Mouse (Mus musculus): ENCODE measurements around the gene N4bp1.

Gene N4bp1

GRCm38 (mm10) chr8:86884489-86885463, at the start of gene N4bp1:
Gene N4bp1 (minus strand): TSS chr8:86885258.
- DNase-seq (ENCODE audit: low read depth, low spot score), result peak; percentile 96

GRCm38 (mm10) chr8:86934841-86935240, 49.8 kb upstream of the N4bp1 start:
- no peak for DNase-seq (ENCODE audit: low read depth, low spot score)

GRCm38 (mm10) chr8:86934393-86934792, 49.3 kb upstream of the N4bp1 start:
- no peak for DNase-seq (ENCODE audit: low read depth, low spot score)

- DNase-seq (ENCODE audit: low read depth, low spot score), result peak; percentile 82
These were observed 48.8 kb upstream of the N4bp1 start for GRCm38 (mm10) chr8:86933898-86934297.

- DNase-seq (ENCODE audit: low read depth, low spot score), result no peak
These were observed 41.2 kb upstream of the N4bp1 start for GRCm38 (mm10) chr8:86926237-86926636.

- peak; percentile 98 for DNase-seq (ENCODE audit: low read depth, low spot score)
These were observed 38.3 kb upstream of the N4bp1 start for GRCm38 (mm10) chr8:86923219-86923835.

- DNase-seq (ENCODE audit: low read depth, low spot score), result peak; percentile 66
These were observed 37.6 kb upstream of the N4bp1 start for GRCm38 (mm10) chr8:86922673-86923072.

- peak; percentile 91 for DNase-seq (ENCODE audit: low read depth, low spot score)
These were observed 37.1 kb upstream of the N4bp1 start for GRCm38 (mm10) chr8:86922141-86922540.

- DNase-seq (ENCODE audit: low read depth, low spot score), result no peak
These were observed 35.9 kb upstream of the N4bp1 start for GRCm38 (mm10) chr8:86920996-86921395.

- DNase-seq (ENCODE audit: low read depth, low spot score), result no peak
These were observed 35.4 kb upstream of the N4bp1 start for GRCm38 (mm10) chr8:86920455-86920854.

- no peak for DNase-seq (ENCODE audit: low read depth, low spot score)
These were observed 35.0 kb upstream of the N4bp1 start for GRCm38 (mm10) chr8:86920024-86920423.

GRCm38 (mm10) chr8:86919262-86919661, 34.2 kb upstream of the N4bp1 start:
- peak; percentile 61 for DNase-seq (ENCODE audit: low read depth, low spot score)

- no peak for DNase-seq (ENCODE audit: low read depth, low spot score)
These were observed 33.0 kb upstream of the N4bp1 start for GRCm38 (mm10) chr8:86918093-86918492.

GRCm38 (mm10) chr8:86917689-86918088, 32.6 kb upstream of the N4bp1 start:
- no peak for DNase-seq (ENCODE audit: low read depth, low spot score)

GRCm38 (mm10) chr8:86916369-86916768, 31.3 kb upstream of the N4bp1 start:
- no peak for DNase-seq (ENCODE audit: low read depth, low spot score)

- DNase-seq (ENCODE audit: low read depth, low spot score), result no peak
These were observed 26.1 kb upstream of the N4bp1 start for GRCm38 (mm10) chr8:86911136-86911535.

GRCm38 (mm10) chr8:86910250-86910649, 25.2 kb upstream of the N4bp1 start:
- DNase-seq (ENCODE audit: low read depth, low spot score), result no peak

- DNase-seq (ENCODE audit: low read depth, low spot score), result peak; percentile 91
These were observed 23.5 kb upstream of the N4bp1 start for GRCm38 (mm10) chr8:86908536-86908935.

- no peak for DNase-seq (ENCODE audit: low read depth, low spot score)
These were observed 19.9 kb upstream of the N4bp1 start for GRCm38 (mm10) chr8:86904911-86905310.

- DNase-seq (ENCODE audit: low read depth, low spot score), result peak; percentile 87
These were observed 18.0 kb upstream of the N4bp1 start for GRCm38 (mm10) chr8:86903104-86903503.

- DNase-seq (ENCODE audit: low read depth, low spot score), result no peak
These were observed 17.6 kb upstream of the N4bp1 start for GRCm38 (mm10) chr8:86902656-86903055.

- DNase-seq (ENCODE audit: low read depth, low spot score), result no peak
These were observed 16.9 kb upstream of the N4bp1 start for GRCm38 (mm10) chr8:86901972-86902371.

All from 3T3-L1 (cell line).